Mouse (Mus musculus): ENCODE data around the gene Slc7a5.

Gene Slc7a5

GRCm38 (mm10) chr8:121879712-121880111 is 27.8 kb downstream of the Slc7a5 start:
- DNase-seq, result no peak

GRCm38 (mm10) chr8:121877828-121878480 is 29.5 kb downstream of the Slc7a5 start:
- DNase-seq, result no peak

GRCm38 (mm10) chr8:121877212-121877611 is 30.3 kb downstream of the Slc7a5 start:
- DNase-seq, result no peak

- no peak for DNase-seq
Observed at GRCm38 (mm10) chr8:121875517-121875916, 32.0 kb downstream of the Slc7a5 start.

GRCm38 (mm10) chr8:121875045-121875444 is 32.4 kb downstream of the Slc7a5 start:
- DNase-seq, result no peak

- no peak for DNase-seq
Observed at GRCm38 (mm10) chr8:121874031-121874430, 33.5 kb downstream of the Slc7a5 start.

- DNase-seq, result no peak
Observed at GRCm38 (mm10) chr8:121871833-121872440, 35.6 kb downstream of the Slc7a5 start.

- no peak for DNase-seq
Observed at GRCm38 (mm10) chr8:121870190-121870589, 37.3 kb downstream of the Slc7a5 start.

- DNase-seq, result no peak
Observed at GRCm38 (mm10) chr8:121868896-121869295, 38.6 kb downstream of the Slc7a5 start.

GRCm38 (mm10) chr8:121868196-121868595 is 39.3 kb downstream of the Slc7a5 start:
- DNase-seq, result no peak

GRCm38 (mm10) chr8:121865356-121865755 is 42.1 kb downstream of the Slc7a5 start:
- no peak for DNase-seq

GRCm38 (mm10) chr8:121861806-121862548 is 45.5 kb downstream of the Slc7a5 start:
- peak; percentile 49 for DNase-seq

- DNase-seq, result no peak
Observed at GRCm38 (mm10) chr8:121861276-121861675, 46.2 kb downstream of the Slc7a5 start.

GRCm38 (mm10) chr8:121857747-121858146 is 49.7 kb downstream of the Slc7a5 start:
- DNase-seq, result no peak

GRCm38 (mm10) chr8:121857331-121857730 is 50.2 kb downstream of the Slc7a5 start:
- peak; percentile 90 for DNase-seq

- no peak for DNase-seq
Observed at GRCm38 (mm10) chr8:121856071-121856746, 51.3 kb downstream of the Slc7a5 start.

- DNase-seq, result no peak
Observed at GRCm38 (mm10) chr8:121853586-121853985, 53.9 kb downstream of the Slc7a5 start.

GRCm38 (mm10) chr8:121852464-121852863 is 55.0 kb downstream of the Slc7a5 start:
- no peak for DNase-seq

- no peak for DNase-seq
Observed at GRCm38 (mm10) chr8:121851716-121852115, 55.8 kb downstream of the Slc7a5 start.

GRCm38 (mm10) chr8:121850821-121851470 is 56.5 kb downstream of the Slc7a5 start:
- peak; percentile 95 for DNase-seq

GRCm38 (mm10) chr8:121850436-121850820 is 57.1 kb downstream of the Slc7a5 start:
- no peak for DNase-seq

GRCm38 (mm10) chr8:121850018-121850417 is 57.5 kb downstream of the Slc7a5 start:
- DNase-seq, result peak; percentile 71

- DNase-seq, result no peak
Observed at GRCm38 (mm10) chr8:121849303-121849702, 58.2 kb downstream of the Slc7a5 start.
